Mouse (Mus musculus) neural tube, embryonic 11.5 days (tissue): ENCODE measurements at regions not wholly inside any gene's neighbourhood (a gene's known extent, or its start where the extent isn't known, plus 50 kb on each side); places are given as distances from the start of the nearest gene placed in this dataset.

ENCODE experiments used
- ATAC-seq: fragments of 200-750 bp; cut with Nextera tagmentation; 2 replicates; pipeline ENCODE4 v1.8.0; 2017; ENCODE audit warnings: moderate number of reproducible peaks, mild to moderate bottlenecking, moderate TSS enrichment, moderate library complexity; ENCODE audit not compliant: insufficient read depth, low FRiP score, low TSS enrichment
- DNase-seq: peaks from one replicate; pipeline ENCODE4 v3.0.0-alpha.2; 2015; ENCODE audit warnings: low spot score
- H3K27ac ChIP-seq: fragments of 300-500 bp; sonication (generic); 2 replicates; pipeline ENCODE4 v1.5.1; 2014; ENCODE audit warnings: low read depth, mild to moderate bottlenecking, low read length
- H3K27me3 ChIP-seq: fragments of 300-500 bp; sonication (generic); 2 replicates; pipeline ENCODE4 v1.6.1; 2014; ENCODE audit warnings: mild to moderate bottlenecking, low read length, mixed read lengths; ENCODE audit not compliant: control insufficient read depth, insufficient read depth
- H3K36me3 ChIP-seq: fragments of 300-500 bp; sonication (generic); 2 replicates; pipeline ENCODE4 v1.6.1; 2014; ENCODE audit warnings: mild to moderate bottlenecking, low read length, moderate library complexity, mixed read lengths; ENCODE audit not compliant: control insufficient read depth, insufficient read depth
- H3K4me1 ChIP-seq: fragments of 300-500 bp; sonication (generic); 2 replicates; pipeline ENCODE4 v1.6.1; 2014; ENCODE audit warnings: low read length, mixed read lengths; ENCODE audit not compliant: control insufficient read depth, insufficient read depth
- H3K4me2 ChIP-seq: fragments of 300-500 bp; sonication (generic); 2 replicates; pipeline ENCODE4 v1.6.1; 2014; ENCODE audit warnings: low read depth, mild to moderate bottlenecking, moderate library complexity
- H3K4me3 ChIP-seq: fragments of 300-500 bp; sonication (generic); 2 replicates; pipeline ENCODE4 v1.5.1; 2014; ENCODE audit warnings: low read depth, low read length
- H3K9ac ChIP-seq: fragments of 300-500 bp; sonication (generic); 2 replicates; pipeline ENCODE4 v1.6.1; 2014; ENCODE audit warnings: mild to moderate bottlenecking, low read length
- H3K9me3 ChIP-seq: fragments of 300-500 bp; sonication (generic); 2 replicates; pipeline ENCODE4 v1.6.1; 2016; ENCODE audit warnings: low read length; ENCODE audit not compliant: control insufficient read depth
- WGBS: fragments of 180-500 bp; shearing (Covaris S2); extraction: QIAGEN DNeasy Blood & Tissue Kit; methylation state at CpG from one replicate; pipeline ENCODE4 v1.1.7; 2014; 5-methylcytosine and 5-hydroxymethylcytosine counted together

DNA sequence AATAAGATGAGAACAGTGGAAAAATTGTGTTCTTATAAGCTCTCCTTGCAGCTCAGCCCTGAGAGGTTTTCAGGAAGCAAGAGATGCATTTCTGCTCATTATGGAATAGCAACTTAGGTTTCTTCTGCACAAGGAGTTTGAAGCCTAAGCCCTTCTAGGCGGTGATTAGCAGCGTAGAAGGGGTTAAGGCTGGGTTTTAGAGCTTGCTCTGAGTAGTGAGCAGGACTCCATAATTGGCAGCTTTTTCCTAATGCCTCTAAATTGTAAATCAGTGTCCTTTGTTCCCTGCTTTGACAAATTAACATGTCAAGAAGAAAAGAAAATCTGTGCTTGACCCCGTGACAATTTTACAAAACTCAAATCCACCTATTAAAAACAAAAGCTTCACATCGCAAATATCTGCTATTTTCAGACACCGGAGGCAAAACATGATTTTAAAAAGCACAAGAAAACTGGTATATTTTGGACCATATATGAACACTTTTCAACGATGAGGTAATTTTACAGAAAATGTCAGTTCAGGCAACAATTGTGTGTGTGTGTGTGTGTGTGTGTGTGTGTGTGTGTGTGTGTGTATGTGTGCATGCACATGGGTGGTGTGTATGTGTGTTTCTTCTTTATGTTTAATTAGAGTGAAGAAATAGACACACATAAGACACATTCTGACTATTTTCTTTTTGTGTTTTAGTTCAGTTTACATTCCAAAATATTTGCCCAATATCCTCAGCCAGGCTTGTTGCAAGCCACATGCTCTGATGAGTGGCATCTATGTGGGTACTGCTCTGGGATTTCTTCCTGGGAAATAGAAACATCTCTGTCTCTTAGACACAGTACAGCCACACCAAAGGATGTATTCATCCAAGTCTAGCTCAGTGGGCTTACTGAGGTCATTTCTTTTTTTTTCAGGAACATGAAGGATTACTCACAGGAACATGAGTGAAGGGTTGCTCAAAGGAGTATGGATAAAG lies 804.3 kb downstream of the Tmem132b start:
- no peaks in the 10 kb centered on the region for H3K27me3 ChIP-seq
- H3K36me3 ChIP-seq, result no peaks in the 10 kb centered on the region
- no peak for ATAC-seq
- WGBS, result 61% methylated on average over 6 of the region's 6 CpGs
- no peak overlapping the region for H3K4me3 ChIP-seq
- no peaks in the 10 kb centered on the region for H3K4me1 ChIP-seq
- H3K9me3 ChIP-seq, result no peaks in the 10 kb centered on the region
- H3K4me2 ChIP-seq, result no peak overlapping the region
- H3K27ac ChIP-seq, result no peak overlapping the region
- H3K9ac ChIP-seq, result no peak overlapping the region
- no peak for DNase-seq

DNA sequence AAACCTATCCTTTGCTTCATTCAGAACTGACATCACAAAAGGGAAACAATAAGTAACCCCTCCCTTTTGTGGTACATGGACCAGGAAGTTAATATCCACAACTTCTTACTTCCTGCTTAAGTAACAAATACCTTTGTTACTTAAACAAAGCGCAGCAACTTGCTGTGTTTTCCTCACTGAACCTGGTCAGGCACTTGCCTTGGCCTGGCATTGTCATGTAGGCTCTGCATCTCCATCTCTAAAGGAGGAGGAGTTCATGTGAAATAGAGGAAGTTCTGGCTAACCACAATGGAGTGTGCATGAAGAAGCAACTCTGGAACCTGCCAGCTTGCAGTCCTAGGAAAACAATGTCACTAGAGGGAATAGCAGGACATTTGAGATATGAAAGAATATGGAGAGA lies 806.3 kb downstream of the Tmem132b start:
- Histone ChIP-seq H3K9me3 (no peaks in the 10 kb centered on the region), H3K36me3 (no peaks in the 10 kb centered on the region), H3K4me3 (no peak overlapping the region), H3K27me3 (no peaks in the 10 kb centered on the region), H3K4me1 (no peaks in the 10 kb centered on the region), H3K4me2 (no peak overlapping the region), H3K9ac (no peak overlapping the region), H3K27ac (no peak overlapping the region)
- WGBS, result 68% methylated on average over 1 of the region's 1 CpGs
- ATAC-seq (no peak), DNase-seq (no peak)

GRCm38 (mm10) chr5:126343570-126343969 lies 812.0 kb downstream of the Tmem132b start:
- H3K27ac ChIP-seq, result no peak overlapping the region
- no peak for ATAC-seq
- H3K4me1 ChIP-seq, result no peaks in the 10 kb centered on the region
- H3K4me3 ChIP-seq, result no peak overlapping the region
- no peaks in the 10 kb centered on the region for H3K27me3 ChIP-seq
- no peak overlapping the region for H3K4me2 ChIP-seq
- 91% methylated on average over 9 of the region's 9 CpGs for WGBS
- DNase-seq, result no peak
- no peak overlapping the region for H3K9ac ChIP-seq
- no peaks in the 10 kb centered on the region for H3K9me3 ChIP-seq
- H3K36me3 ChIP-seq, result no peaks in the 10 kb centered on the region

- H3K4me1 ChIP-seq, result no peaks in the 10 kb centered on the region
- no peak for ATAC-seq
- no peak overlapping the region for H3K9ac ChIP-seq
- H3K36me3 ChIP-seq, result no peaks in the 10 kb centered on the region
- H3K9me3 ChIP-seq, result no peaks in the 10 kb centered on the region
- H3K4me3 ChIP-seq, result no peak overlapping the region
- WGBS, result 93% methylated on average over 2 of the region's 2 CpGs
- H3K27ac ChIP-seq, result no peak overlapping the region
- DNase-seq, result no peak
- H3K27me3 ChIP-seq, result no peaks in the 10 kb centered on the region
- no peak overlapping the region for H3K4me2 ChIP-seq
Measured at GRCm38 (mm10) chr5:126350936-126351335, 819.4 kb downstream of the Tmem132b start.

- no peaks in the 10 kb centered on the region for H3K27me3 ChIP-seq
- DNase-seq, result no peak
- no peaks in the 10 kb centered on the region for H3K36me3 ChIP-seq
- H3K9me3 ChIP-seq, result no peaks in the 10 kb centered on the region
- no peak for ATAC-seq
- no peak overlapping the region for H3K9ac ChIP-seq
- no peak overlapping the region for H3K4me2 ChIP-seq
- H3K4me1 ChIP-seq, result no peaks in the 10 kb centered on the region
- no peak overlapping the region for H3K27ac ChIP-seq
- 87% methylated on average over 2 of the region's 2 CpGs for WGBS
- no peak overlapping the region for H3K4me3 ChIP-seq
Measured at GRCm38 (mm10) chr5:126369436-126369835, 837.9 kb downstream of the Tmem132b start.

GRCm38 (mm10) chr5:126392306-126392705 lies 849.3 kb upstream of the Tmem132c start:
- H3K4me1 ChIP-seq, result no peaks in the 10 kb centered on the region
- WGBS, result 61% methylated on average over 1 of the region's 1 CpGs
- no peak overlapping the region for H3K9ac ChIP-seq
- ATAC-seq (no peak), DNase-seq (no peak)
- no peak overlapping the region for H3K4me3 ChIP-seq
- no peaks in the 10 kb centered on the region for H3K27me3 ChIP-seq
- H3K9me3 ChIP-seq, result no peaks in the 10 kb centered on the region
- H3K27ac ChIP-seq, result no peak overlapping the region
- no peak overlapping the region for H3K4me2 ChIP-seq
- no peaks in the 10 kb centered on the region for H3K36me3 ChIP-seq

DNA sequence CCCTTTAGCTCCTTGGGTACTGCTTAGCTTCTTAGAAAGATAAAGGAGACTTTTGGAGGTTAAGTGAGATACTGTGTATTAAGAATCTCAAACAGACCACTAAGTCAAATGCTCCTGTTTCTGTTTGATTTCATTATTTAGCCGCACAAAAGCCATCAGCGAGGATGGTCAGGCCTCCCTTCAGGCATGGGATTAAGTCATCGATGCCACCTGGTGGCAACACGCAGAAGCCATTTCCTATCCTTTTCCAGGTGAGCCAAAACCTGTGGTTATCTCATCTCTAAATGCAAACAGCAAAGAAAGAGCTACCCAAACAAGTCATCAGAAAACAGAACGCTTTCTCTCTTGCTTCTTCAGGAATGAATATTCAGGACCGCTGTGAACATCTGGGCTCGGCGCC lies 846.3 kb upstream of the Tmem132c start:
- DNase-seq (no peak), ATAC-seq (no peak)
- Histone ChIP-seq H3K4me1 (no peaks in the 10 kb centered on the region), H3K4me2 (no peak overlapping the region), H3K4me3 (no peak overlapping the region), H3K9ac (no peak overlapping the region), H3K27ac (no peak overlapping the region), H3K36me3 (no peaks in the 10 kb centered on the region), H3K9me3 (no peaks in the 10 kb centered on the region), H3K27me3 (no peaks in the 10 kb centered on the region)
- WGBS, result 52% methylated on average over 8 of the region's 8 CpGs

DNA sequence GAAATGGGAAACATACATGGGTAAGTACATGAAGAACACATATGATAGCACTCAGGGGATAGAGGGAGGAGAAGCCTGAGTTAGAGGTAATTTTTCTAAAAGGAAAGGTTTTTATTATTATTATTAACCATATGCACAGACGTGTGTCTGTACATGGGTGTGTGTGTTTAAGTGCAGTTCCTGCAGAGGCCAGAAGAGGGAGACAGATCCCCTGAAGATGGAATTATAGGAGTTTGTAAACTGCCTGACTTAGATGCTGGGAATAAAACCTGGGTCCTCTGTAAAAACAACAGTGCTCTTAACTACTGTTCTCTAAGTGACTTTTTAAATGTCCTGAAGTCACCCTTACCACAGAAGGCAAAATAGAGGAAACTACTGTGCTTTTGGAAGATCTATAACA lies 809.9 kb upstream of the Tmem132c start:
- ATAC-seq, result no peak
- Histone ChIP-seq H3K4me1 (no peaks in the 10 kb centered on the region), H3K9me3 (no peaks in the 10 kb centered on the region), H3K4me3 (no peak overlapping the region), H3K27me3 (no peaks in the 10 kb centered on the region), H3K9ac (no peak overlapping the region), H3K36me3 (no peaks in the 10 kb centered on the region), H3K27ac (no peak overlapping the region), H3K4me2 (no peak overlapping the region)
- 88% methylated on average over 1 of the region's 1 CpGs for WGBS
- no peak for DNase-seq

DNA sequence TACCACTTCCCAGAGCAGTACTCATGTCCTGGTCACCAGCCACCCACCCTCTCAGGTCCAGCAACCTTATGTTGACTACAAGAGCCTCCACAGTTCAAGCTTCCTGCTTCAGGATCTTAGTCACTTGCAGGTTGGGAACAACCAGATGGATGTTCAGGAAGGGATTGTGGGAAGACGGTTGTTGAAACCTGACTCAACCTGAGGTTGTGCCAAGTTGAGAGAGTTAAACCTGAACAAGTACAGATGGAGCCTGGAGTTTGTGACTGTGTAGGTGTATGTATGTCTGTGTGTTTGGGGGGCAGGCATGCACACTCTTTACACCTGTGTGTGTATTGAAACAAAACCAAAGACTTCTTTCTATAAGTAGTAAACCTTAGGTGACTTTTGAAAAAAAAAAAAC lies 802.9 kb upstream of the Tmem132c start:
- 81% methylated on average over 1 of the region's 1 CpGs for WGBS
- H3K27me3 ChIP-seq, result no peaks in the 10 kb centered on the region

More for the DNA sequence above, 802.9 kb upstream of the Tmem132c start:
- Histone ChIP-seq H3K36me3 (no peaks in the 10 kb centered on the region), H3K4me2 (no peak overlapping the region), H3K9ac (no peak overlapping the region), H3K27ac (no peak overlapping the region), H3K9me3 (no peaks in the 10 kb centered on the region), H3K4me3 (no peak overlapping the region), H3K4me1 (no peaks in the 10 kb centered on the region)
- ATAC-seq (no peak), DNase-seq (no peak)
